Mouse (Mus musculus): ENCODE data around the gene Hba-a1.
A peak's percentile ranks its signal among the peaks of the same experiment; 100 is the strongest.
"Not testable (repeated sequence)": the region's sequence is repeated elsewhere in the genome, so short reads cannot be mapped to it uniquely, and the experiment has no call there.

Gene Hba-a1

DNA sequence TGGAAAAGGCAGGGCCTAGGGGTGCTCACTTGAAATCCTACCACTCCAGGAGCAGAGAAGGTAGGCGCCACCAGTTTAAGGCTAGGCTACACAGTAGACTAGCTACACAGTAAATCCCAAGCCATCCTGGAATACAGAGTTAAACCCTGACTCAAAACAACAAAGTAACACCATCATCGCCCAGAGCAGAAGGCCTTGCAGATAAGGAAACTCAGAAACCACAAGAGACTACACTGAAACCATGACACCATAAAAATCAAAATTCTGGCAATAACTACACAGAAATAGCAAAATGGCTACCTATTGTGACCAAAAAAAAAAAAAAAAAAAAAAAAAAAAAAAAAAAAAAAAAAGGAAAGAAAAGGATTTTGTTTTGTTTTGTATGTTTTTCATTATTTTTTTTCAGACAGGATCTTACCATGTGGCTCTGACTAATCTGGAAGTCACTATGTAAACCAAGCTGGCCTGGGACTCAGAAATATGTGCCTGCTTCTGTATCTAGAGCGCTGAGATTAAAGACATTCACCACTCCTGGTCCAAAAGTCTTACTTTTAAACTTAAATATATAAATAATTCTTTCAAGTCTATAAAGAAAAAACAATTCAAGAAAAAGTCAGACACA lies 18.1 kb upstream of the Hba-a1 start:
- DNase-seq = no peak

DNA sequence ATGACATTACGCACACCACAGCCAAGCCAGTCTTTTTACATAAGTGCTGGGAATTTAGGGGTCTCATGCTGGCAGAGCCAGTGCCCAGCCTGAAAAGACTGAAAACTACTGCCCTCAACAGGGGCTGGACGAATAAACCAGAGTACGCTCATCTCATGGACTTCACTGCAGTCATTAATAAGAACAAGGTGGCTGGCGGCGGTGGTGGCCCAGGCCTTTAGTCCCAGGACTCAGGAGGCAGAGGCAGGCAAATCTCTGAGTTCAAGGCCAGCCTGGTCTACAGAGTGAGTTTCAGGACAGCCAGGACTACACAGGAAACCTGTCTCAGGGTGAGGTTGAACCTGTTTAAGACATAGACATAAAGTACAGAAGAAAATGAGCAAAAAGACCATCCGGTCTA lies 17.1 kb upstream of the Hba-a1 start:
- DNase-seq = peak; percentile 18

DNA sequence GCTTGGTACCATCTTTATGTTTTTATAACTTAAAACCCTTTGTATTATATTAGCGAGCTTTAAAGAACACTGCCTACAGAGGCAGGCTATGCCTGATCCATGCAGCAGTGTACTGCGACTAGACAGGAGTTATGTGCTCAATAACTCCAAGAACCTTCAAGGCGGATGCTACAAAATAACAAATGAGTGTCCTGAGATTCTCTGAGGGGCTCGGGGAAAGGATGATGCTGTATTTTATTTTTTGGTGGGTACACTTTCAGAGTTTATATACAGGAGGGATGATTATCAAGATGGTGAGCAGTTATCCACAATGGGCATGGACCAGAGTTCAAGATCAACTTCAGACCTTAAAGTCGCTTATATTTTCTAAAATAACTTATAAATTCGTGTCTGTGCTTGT lies 16.5 kb upstream of the Hba-a1 start:
- no peak for DNase-seq

DNA sequence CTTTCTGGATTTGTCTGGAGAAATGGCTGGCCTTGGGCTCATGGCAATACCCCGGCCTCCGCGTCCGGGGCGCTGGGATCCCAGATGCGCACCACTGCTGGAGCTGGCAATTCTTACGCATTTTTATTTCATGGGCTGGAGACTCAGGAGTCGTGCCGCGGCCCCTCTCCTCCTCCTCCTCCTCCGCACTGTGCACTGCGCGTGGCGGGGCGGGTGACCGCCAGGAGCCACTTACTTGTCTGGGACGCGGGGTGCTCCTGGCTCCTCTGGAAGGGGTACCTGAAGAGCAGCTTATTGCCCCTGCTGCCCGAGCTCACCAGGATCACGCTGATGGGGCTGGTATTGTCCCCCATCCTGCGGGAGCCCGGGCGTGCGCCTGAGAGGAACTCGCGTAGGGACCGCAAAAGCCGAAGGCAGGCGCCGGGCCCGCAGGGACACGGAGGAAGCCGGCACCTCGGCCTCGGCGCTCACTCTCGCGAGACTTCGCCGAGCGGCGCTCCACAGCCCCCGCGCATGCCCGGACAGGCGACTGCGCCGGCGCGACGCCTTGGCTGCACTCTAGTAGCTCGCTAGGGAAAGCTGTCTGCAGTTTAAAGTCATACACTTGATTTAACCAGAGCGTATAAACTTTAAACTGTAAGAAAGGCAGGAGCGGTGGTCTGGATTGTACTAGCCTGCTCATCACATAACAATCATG lies 16.0 kb upstream of the Hba-a1 start, which contains the start of gene Nprl3:
Nprl3 (minus strand) TSS at position 520 of the 697 bp plus-strand sequence.
- peak; percentile 95 for DNase-seq

DNA sequence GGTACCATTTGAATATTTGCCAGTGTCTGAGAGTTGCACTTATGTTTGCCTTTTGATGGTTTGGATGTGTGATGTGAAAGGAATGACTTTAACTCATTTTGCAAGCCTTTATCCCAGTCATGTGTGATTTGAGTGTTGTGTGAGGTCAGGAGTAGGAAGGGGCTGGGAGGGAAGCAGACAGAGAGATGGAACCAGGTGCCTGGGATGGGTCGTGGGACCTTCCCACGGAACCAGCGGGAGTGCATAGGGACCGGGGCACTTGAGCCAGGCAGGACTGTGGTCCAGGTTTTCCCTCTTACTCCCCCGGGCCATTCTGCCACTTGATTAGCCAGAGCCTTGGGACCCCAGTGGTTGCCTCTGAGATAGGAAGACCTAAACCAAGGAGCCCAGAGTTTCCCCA lies 15.3 kb upstream of the Hba-a1 start:
- peak; percentile 40 for DNase-seq

DNA sequence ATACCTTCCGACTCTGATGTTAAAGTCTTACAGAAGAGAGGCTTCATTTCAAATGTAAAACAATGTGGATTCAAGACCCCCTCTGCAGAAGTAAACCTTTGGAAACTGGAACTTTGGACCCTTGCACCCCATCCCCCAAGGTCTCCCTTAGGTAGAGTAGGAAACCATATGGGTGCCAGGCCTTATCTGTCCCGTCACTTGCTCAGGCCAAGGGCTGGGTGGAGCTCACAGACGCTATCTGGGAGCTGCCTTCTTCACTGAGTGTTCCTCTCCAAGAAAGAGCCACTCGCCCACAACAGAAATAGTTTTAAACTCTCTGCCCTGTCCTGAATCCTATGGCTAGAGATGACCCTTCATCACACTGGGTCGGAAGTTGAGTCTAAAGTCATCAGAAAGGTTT lies 14.4 kb upstream of the Hba-a1 start:
- no peak for DNase-seq

GRCm38 (mm10) chr11:32271178-32271577 lies 12.1 kb upstream of the Hba-a1 start:
- DNase-seq = no peak

DNA sequence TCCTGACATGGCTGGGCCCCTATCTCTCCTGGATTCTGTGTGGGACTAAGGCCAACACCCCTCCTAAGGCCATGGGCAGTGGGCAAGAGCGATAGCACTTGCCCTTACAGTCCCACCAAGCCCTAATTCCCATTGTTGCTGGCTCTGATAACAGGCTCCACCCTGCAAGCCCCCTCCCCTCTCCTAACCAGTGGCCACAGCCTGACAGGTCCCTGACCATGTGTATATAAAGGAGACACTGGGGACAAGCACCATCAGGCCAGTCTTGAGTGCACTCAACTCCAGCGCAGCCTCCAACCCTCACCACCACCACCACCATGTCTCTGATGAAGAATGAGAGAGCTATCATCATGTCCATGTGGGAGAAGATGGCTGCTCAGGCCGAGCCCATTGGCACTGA lies 7.0 kb upstream of the Hba-a1 start, which contains the start of gene Hba-x:
Hba-x (plus strand) TSS at position 54 of the 400 bp plus-strand sequence.
- DNase-seq = no peak

DNA sequence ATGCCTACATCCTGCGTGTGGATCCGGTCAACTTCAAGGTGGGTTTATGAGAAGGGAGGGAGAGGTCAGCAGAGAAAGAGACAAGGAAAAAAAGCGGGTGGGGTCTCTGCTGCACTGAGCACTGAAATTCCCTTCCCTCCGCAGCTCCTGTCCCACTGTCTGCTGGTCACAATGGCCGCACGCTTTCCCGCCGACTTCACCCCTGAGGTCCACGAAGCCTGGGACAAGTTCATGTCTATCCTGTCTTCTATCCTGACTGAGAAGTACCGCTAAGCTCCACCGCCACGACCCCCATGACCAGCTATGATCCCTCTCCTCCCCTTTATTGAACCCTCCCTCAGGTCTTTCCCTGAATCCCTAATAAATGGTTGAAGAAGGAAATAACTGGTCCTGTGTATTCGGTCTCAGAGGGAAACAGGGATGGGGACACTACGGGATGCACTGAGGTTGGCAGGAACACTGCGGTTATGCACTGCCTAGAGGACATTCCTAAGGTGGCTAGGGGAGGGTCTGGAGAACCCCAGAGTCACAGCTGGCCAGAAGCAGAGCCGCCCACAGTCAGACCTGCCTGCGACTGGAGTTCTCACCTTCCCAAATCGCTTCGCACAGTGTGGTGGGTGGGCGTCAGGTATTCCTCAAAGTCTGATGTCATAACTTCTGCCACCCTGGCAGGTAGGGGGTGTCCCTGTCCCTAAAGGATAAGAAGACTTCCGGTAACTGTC lies 5.4 kb upstream of the Hba-a1 start:
- no peak for DNase-seq

GRCm38 (mm10) chr11:32278458-32278957 lies 4.8 kb upstream of the Hba-a1 start:
- no peak for DNase-seq

DNA sequence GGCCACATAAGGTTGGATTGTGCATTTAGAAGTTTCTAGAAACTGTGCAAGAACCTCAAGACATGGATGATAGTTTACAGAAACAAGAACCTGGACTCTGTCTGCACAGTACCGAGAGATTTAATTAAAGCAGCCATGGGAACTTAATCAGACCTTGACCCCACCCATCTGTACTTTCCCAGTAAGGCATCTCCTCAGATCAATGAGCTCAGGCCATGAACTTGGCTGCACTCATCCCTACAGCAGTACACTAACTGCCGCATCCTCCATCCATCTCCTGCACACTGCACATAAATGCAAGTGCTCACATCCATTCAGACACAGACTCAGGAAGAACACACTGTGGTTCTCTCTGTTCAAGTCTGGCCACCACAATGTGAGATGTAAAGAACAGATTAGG lies 2.7 kb upstream of the Hba-a1 start:
- no peak for DNase-seq

DNA sequence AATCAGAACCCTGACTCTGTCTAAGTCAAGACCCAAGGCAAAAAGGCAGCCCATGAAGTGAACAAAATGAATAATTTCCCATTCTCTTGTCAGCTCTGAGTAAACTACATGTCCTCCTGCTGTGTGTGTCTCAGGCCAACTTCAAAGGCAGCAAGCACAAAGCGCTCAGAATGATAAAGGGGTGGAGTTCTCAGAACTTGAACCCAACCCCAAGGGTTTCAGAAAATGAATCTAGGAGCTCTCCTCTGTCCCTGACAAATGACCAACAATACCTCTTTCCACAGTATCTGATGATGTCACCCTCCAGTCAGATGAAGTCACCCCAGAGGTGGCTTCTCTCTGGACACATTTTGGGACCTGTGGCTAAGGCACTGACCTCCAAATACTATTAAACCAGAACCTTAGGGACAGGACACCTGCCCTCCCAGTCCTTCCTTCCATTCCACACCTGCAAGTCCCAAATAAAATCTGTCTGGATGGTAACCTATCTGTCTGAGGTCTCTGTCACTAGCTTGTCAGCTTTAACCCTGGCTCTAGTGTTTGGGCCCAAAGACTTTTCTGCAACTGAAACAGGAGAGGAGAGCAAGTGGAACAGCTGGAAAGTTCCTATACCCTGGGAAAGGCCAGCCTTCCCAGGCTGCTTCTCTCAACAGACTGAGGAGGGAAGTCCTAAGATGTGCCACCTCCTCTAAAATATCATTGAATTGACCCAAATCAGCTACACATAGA lies 1.7 kb upstream of the Hba-a1 start:
- DNase-seq = no peak

DNA sequence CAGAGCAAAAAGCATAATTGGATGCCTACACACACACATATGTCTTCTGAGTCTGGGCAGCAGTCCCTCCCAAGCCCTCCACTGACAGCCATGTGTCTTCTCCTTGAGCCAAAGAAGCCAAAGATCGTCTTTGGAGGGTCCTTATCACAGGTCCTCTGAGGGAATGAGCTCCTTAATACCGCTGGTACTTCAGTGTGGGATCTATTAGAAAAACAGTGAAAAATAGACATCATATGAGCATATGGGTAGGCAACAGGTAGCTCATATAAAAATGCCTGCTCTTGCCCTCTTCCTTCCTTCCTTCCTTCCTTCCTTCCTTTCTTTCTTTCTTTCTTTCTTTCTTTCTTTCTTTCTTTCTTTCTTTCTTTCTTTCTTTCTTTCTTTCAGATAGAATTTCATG lies 1.3 kb downstream of the Hba-a1 start:
- DNase-seq = not testable (repeated sequence)

GRCm38 (mm10) chr11:32285031-32285775 lies 1.9 kb downstream of the Hba-a1 start:
- no peak for DNase-seq

DNA sequence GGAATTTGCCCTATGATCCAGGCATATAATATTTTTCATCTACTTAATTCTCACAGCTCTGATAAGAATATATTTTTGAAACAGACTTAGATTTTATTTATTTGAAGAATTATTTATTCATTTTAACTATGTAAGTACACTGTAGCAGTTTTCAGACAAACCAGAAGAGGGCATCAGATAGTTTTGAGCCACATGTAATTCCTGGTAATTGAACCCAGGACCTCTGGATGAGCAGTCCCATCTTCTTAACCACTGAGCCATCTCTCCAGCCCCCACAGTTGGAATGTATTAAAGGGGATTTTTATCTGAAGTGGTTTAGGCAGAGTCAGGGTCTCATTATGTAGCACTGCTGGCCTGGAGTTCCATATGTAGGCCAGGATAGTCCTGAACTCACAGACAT lies 2.6 kb downstream of the Hba-a1 start:
- not testable (repeated sequence) for DNase-seq

- peak; percentile 75 for DNase-seq
These were observed 3.6 kb downstream of the Hba-a1 start, which contains the start of gene Hbq1b for GRCm38 (mm10) chr11:32286695-32287492. Gene Hbq1b (plus strand): TSS chr11:32286965.

- DNase-seq = no peak
These were observed 4.1 kb downstream of the Hba-a1 start for GRCm38 (mm10) chr11:32287493-32287825.

DNA sequence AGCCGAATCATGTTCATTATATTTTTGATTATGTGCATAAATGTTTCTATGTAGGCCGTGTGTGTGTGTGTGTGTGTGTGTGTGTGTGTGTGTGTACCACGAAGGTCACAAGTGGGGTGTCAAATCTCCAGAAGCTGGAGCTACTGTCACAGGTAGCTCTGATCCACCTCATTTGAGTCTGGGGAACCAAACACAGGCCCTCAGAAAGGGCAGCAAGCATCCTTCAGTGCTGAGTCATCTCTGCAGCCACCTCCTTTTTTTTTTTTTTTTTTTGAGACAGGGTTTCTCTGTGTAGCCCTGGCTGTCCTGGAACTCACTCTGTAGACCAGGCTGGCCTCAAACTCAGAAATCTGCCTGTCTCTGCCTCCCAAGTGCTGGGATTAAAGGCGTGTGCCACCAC lies 9.5 kb downstream of the Hba-a1 start:
- DNase-seq = not testable (repeated sequence)

- DNase-seq = not testable (repeated sequence)
These were observed 10.2 kb downstream of the Hba-a1 start for GRCm38 (mm10) chr11:32293479-32293878.

GRCm38 (mm10) chr11:32296203-32296602 lies 12.9 kb downstream of the Hba-a1 start, which contains the start of gene Hba-a2:
Gene Hba-a2 (plus strand): TSS chr11:32296489.
- not testable (repeated sequence) for DNase-seq

- not testable (repeated sequence) for DNase-seq
These were observed 14.1 kb downstream of the Hba-a1 start for GRCm38 (mm10) chr11:32297417-32297816.

Measured in cerebellum, adult 9-11 months (tissue).